Mouse (Mus musculus) embryo, embryonic 9.5 days (tissue): ENCODE results near the gene Tex45.

Source experiments
- DNase-seq: peaks from one replicate; pipeline ENCODE4 v3.0.0-alpha.2; 2017; ENCODE audit errors: extremely low spot score

Tex45 gene

GRCm38 (mm10) chr8:3470562-3470961, at the start of gene Tex45:
Tex45 (plus strand) TSS chr8:3470862.
- no peak for DNase-seq

- DNase-seq, result no peak
Measured at GRCm38 (mm10) chr8:3421507-3421906, 49.2 kb upstream of the Tex45 start.

GRCm38 (mm10) chr8:3425217-3425616, 45.4 kb upstream of the Tex45 start:
- no peak for DNase-seq

GRCm38 (mm10) chr8:3426211-3426610, 44.5 kb upstream of the Tex45 start:
- no peak for DNase-seq

GRCm38 (mm10) chr8:3428426-3428825, 42.2 kb upstream of the Tex45 start:
- DNase-seq, result no peak

- DNase-seq, result no peak
Measured at GRCm38 (mm10) chr8:3429966-3430365, 40.7 kb upstream of the Tex45 start.

GRCm38 (mm10) chr8:3431113-3431512, 39.5 kb upstream of the Tex45 start:
- no peak for DNase-seq

GRCm38 (mm10) chr8:3436492-3436891, 34.2 kb upstream of the Tex45 start:
- DNase-seq, result no peak

GRCm38 (mm10) chr8:3439510-3439909, 31.2 kb upstream of the Tex45 start:
- no peak for DNase-seq

GRCm38 (mm10) chr8:3449226-3449625, 21.4 kb upstream of the Tex45 start:
- DNase-seq, result no peak

GRCm38 (mm10) chr8:3450670-3451069, 20.0 kb upstream of the Tex45 start:
- DNase-seq, result peak; percentile 42

- DNase-seq, result no peak
Measured at GRCm38 (mm10) chr8:3451992-3452391, 18.7 kb upstream of the Tex45 start.

- DNase-seq, result no peak
Measured at GRCm38 (mm10) chr8:3463248-3463647, 7.4 kb upstream of the Tex45 start.

- peak; percentile 43 for DNase-seq
Measured at GRCm38 (mm10) chr8:3464309-3464708, 6.4 kb upstream of the Tex45 start.

GRCm38 (mm10) chr8:3467006-3467885, 3.4 kb upstream of the Tex45 start, which contains the start of gene Pex11g:
Pex11g (minus strand) TSS chr8:3467680.
- peak; percentile 98 for DNase-seq

GRCm38 (mm10) chr8:3467886-3468545, 2.6 kb upstream of the Tex45 start:
- peak; percentile 37 for DNase-seq

GRCm38 (mm10) chr8:3468838-3469237, 1.8 kb upstream of the Tex45 start:
- DNase-seq, result no peak

- DNase-seq, result no peak
Measured at GRCm38 (mm10) chr8:3475715-3476429, 5.2 kb downstream of the Tex45 start.

- no peak for DNase-seq
Measured at GRCm38 (mm10) chr8:3480221-3480785, 9.6 kb downstream of the Tex45 start.

GRCm38 (mm10) chr8:3481605-3482004, 10.9 kb downstream of the Tex45 start:
- DNase-seq, result no peak

- DNase-seq, result no peak
Measured at GRCm38 (mm10) chr8:3482240-3482740, 11.6 kb downstream of the Tex45 start.

- DNase-seq, result no peak
Measured at GRCm38 (mm10) chr8:3483546-3483945, 12.9 kb downstream of the Tex45 start.
